Mouse (Mus musculus) layer of hippocampus, adult 11-12 months (tissue): ENCODE data around the gene Zfhx3.

Source experiments
- DNase-seq: peaks from one replicate; pipeline ENCODE4 v3.0.0; 2022; ENCODE audit warnings: low spot score

The Zfhx3 gene

DNA sequence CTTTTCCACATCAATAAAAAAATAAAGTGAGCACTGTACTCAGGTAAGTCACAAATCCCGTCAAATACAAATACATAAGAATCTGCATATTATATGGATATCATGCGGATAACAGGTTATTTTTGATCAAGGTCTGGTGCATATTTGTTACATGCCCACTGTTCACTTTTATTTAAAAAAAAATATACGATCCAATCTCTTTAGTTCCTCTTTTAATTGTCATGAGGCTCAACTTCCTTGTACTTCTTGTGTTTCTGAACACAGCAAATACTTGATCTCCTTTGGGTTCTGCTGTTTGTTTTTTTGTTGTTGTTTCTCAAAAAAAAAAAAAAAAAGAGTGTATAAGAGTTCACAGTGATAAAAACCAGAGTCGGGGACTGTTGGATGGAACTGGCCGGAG is 1052.4 kb downstream of the Zfhx3 start:
- no peak for DNase-seq

DNA sequence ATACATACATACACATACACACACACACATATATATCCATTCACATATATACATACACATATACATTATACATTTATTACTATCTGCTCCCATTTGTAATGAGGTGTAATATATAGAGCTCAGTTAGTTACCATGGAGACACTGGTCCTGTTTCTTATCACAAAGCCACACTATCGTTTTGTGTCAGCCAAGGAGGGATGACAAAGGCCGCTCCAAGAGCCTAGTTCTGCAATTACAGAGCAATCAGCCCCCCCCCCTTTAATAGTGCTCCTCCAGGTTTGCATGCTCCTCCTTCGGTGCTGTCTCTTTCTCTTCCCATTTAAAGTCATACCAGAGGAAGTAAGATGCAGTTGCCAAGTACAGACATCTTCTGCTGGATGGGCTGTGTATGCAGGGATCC is 1054.9 kb downstream of the Zfhx3 start:
- no peak for DNase-seq

DNA sequence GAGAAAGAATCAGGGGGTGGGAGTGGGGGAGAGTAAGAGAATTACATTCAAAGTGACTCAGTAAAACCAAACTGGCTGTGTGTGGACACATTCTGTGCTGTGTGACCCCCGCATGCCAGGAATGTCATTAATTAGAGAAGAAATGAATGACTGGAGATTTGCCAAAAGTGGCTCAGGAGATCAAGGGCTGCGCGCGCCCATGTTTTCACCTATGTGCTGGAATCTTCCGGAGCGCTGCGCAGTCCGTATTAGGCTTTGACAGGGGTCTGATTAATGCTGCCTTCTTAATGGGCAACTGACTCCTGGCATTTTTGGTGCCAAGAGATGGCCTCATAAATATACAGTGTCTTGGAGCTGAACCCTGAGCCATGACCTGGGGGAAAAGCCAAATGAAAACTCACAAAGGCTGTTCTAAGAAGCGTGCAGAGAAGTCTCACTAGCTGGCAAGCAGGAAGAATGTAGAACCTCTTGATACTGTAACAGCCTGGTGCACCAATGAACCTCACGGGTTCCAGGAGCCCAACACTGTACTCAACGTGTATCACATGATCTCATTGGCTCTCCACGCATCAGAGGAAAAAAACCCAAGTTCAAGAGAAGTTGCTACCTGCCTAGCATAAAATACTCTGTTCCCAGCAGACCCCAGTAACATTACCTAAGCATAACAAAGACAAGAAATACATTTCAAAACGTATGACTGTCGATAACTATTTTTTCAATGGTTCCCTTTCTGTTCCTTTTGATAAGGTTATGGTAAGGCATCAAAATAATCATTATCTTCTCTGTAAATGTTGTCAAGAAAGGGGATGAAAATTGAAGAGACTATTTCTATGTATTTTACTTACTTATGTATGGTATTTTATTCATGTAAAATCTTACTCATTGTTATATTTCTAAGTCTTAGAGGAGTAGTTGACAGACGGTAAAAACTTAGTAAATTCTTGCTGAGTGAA is 1057.1 kb downstream of the Zfhx3 start:
- no peak for DNase-seq

DNA sequence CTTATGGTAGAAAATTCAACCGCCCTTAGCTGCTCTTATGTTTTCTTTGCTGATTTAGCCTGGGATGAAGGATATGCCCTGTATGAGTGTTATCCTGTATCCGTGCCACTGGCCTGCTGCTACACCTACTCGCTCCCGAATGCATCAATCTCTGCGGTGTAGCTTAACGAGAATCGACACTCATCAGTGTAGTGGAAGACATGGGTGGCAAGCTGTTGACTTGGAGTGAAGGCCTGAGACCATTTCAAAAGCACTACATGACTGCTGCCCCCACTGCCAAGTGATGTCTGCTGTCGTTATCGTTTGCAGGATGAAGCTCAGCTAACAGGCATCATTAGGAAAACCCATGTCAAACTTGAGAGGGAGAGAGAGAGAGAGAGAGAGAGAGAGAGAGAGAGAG is 1058.6 kb downstream of the Zfhx3 start:
- no peak for DNase-seq

DNA sequence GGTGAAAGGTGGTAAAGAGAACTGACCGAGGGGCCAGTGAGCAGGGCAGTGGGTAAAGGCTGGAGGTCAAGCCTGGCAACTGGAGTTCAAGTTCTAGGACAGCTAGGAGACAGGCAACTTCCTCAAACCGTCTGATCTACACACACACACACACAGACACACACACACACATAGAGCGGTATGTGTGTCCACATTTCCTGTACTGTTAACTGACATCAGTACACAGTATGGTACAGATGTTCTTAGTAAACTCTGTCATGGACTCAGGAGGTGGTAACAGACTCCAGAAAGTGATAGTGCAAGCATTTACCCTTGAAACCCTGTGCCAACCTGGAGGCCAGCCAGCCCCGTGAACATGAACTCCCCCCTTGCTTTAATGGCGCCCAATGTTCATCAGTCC is 1059.5 kb downstream of the Zfhx3 start:
- DNase-seq = no peak

DNA sequence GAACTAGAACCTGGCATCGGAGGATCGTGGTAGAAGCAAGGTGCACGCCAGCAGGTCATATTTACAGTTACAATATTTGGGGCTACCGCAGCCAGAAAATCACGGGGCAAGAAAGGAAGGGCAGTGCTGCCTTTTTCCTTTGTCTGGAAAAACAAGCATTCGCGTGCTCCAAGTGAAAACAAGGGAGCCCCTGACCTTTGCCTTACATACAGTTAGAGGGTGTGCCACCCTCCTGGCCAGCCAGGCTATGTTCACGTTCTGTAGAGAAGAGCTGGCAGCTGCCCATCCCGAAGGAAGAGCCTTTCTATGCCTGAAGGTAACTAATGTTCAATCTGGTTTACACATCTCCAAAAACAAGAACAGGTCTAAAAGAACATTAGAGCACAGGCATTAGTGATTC is 1064.5 kb downstream of the Zfhx3 start:
- DNase-seq = no peak
